Mouse (Mus musculus) ES-Bruce4 (cell line): ENCODE measurements around the gene Ptprs.
A peak's percentile ranks its signal among the peaks of the same experiment; 100 is the strongest.

Experiments used
- CTCF ChIP-seq: IDR thresholded peaks from one replicate; pipeline ENCODE4 v1.8.1; 2011; ENCODE audit warnings: low read depth, low read length
- EP300 ChIP-seq: IDR thresholded peaks from 2 replicates; pipeline ENCODE4 v1.6.1; 2011; ENCODE audit warnings: low read depth, low read length; ENCODE audit not compliant: insufficient read depth
- POLR2A ChIP-seq: IDR thresholded peaks from one replicate; pipeline ENCODE4 v1.8.1; 2011; ENCODE audit warnings: low read length; ENCODE audit not compliant: insufficient read depth

DNA sequence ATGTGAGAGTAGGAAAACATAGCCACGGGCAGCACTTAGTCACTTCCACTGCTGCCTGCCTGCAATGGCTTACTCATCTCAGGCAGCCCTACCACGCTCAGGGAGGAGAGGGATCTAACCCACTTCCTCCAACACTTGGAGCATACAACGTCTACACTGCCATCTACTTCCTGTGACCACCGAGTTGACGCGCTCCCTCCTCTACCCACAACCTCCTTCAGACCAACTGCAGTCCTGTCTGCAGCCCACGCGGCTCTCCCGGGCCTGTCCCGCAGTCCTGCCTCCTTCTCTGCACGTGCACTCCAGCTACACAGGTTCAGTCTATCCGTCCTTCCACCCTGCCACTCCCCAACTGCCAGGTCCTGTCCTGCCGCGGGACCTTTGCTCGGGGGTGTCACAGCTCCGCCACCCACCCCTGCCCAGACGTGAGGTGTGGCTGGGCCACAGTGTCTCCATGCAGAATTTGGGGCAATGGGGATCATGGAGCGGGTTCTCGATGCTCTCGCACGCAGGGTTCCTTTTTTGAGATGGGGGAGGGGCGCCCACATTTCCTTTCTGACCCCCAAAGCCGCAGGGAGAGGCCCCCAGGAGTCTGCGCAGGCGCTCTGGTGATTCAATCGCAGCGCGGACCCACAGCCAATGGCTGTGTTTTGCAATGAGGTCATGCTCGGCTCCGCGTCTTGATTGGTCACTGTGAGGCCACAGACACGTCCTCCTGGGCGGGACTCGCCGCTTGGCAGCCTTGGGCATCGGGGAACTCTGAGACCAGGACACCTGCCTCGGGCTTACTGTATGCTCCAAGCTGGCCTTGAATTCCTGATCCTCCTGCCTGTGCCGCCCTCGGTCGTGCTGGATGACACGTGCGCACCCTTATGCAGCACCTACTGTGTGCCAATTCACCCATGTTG, 31.1 kb upstream of the Ptprs start:
- no peak for TF ChIP-seq CTCF
- no peak for TF ChIP-seq EP300
- TF ChIP-seq POLR2A, result peak; percentile 15
